Mouse (Mus musculus) embryonic facial prominence, embryonic 11.5 days (tissue): ENCODE measurements around the gene Ppfia2. TPM values are rescaled to one million over a fixed set of nuclear protein-coding genes. Genes with fewer than 3 reads are reported as not detected.

ENCODE experiments used
- ATAC-seq: fragments of 200-750 bp; cut with Nextera tagmentation; replicated peaks from 2 replicates; pipeline ENCODE4 v1.8.0; 2017; ENCODE audit warnings: low read depth; ENCODE audit not compliant: insufficient number of reproducible peaks, low FRiP score, low TSS enrichment
- DNase-seq: peaks from one replicate; pipeline ENCODE4 v3.0.0-alpha.2; 2015; ENCODE audit warnings: low spot score
- H3K27ac ChIP-seq: fragments of 300-500 bp; sonication (generic); replicated peaks from 2 replicates; pipeline ENCODE4 v1.5.1; 2014; ENCODE audit warnings: mild to moderate bottlenecking, low read depth, low read length, control low read depth
- H3K27me3 ChIP-seq: fragments of 300-500 bp; sonication (generic); 2 replicates; pipeline ENCODE4 v1.6.1; 2014; ENCODE audit warnings: mild to moderate bottlenecking, low read length, moderate library complexity, mixed read lengths; ENCODE audit not compliant: control insufficient read depth, insufficient read depth
- H3K36me3 ChIP-seq: fragments of 300-500 bp; sonication (generic); replicated peaks from 2 replicates; pipeline ENCODE4 v1.6.1; 2014; ENCODE audit warnings: low read depth, mild to moderate bottlenecking, low read length, moderate library complexity, mixed read lengths; ENCODE audit not compliant: control insufficient read depth, insufficient read depth
- H3K4me1 ChIP-seq: fragments of 300-500 bp; sonication (generic); 2 replicates; pipeline ENCODE4 v1.6.1; 2014; ENCODE audit warnings: low read length, mixed read lengths; ENCODE audit not compliant: control insufficient read depth, insufficient read depth
- H3K4me2 ChIP-seq: fragments of 300-500 bp; sonication (generic); 2 replicates; pipeline ENCODE4 v1.6.1; 2014; ENCODE audit warnings: low read depth, mild to moderate bottlenecking, control low read depth, low read length, moderate library complexity
- H3K4me3 ChIP-seq: fragments of 300-500 bp; sonication (generic); 2 replicates; pipeline ENCODE4 v1.5.1; 2014; ENCODE audit warnings: low read depth, low read length, control low read depth
- H3K9ac ChIP-seq: fragments of 300-500 bp; sonication (generic); replicated peaks from 2 replicates; pipeline ENCODE4 v1.6.1; 2014; ENCODE audit warnings: mild to moderate bottlenecking, control low read depth, low read length
- H3K9me3 ChIP-seq: fragments of 300-500 bp; sonication (generic); replicated peaks from 2 replicates; pipeline ENCODE4 v1.6.1; 2016; ENCODE audit warnings: mild to moderate bottlenecking, low read length, inconsistent platforms, mixed read lengths; ENCODE audit not compliant: control insufficient read depth
- WGBS: fragments of 180-500 bp; shearing (Covaris S2); extraction: QIAGEN DNeasy Blood & Tissue Kit; methylation state at CpG from one replicate; pipeline ENCODE4 v1.1.7; 2014; 5-methylcytosine and 5-hydroxymethylcytosine counted together
- polyA plus RNA-seq: library from polyadenylated mRNA; unstranded; fragments of >200 nt; fragmentation: Nextera tagmentation; extraction: Ambion mirVana; gene quantifications from 2 replicates; pipeline ENCODE4 v1.2.1, GENCODE M21; 2014

Gene Ppfia2
- polyA plus RNA-seq, 1 experiment from 2014 or later = 1.4 TPM

DNA sequence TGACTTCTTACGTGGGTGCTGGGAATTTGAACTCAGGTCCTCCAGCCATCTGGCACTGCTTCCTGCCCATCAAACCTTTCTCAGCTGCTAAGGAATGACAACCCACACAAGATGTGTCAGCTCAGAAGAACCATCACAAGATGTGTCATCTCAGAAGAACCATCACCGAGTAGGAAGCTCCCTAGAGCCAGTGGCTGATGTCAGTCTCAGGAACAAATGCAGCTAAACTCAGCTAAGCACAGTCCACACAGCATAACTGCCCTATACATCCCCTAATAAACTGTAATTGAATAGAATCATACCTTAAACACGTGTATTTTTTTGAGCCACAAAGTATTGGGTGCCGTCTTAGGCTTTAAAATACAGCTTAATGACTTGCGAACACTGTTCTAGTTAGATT, 117.7 kb downstream of the Ppfia2 start:
- ATAC-seq (no peak), DNase-seq (no peak)
- Histone ChIP-seq H3K36me3 (no peaks in the 10 kb centered on the region), H3K9me3 (no peaks in the 10 kb centered on the region), H3K4me3 (no peak overlapping the region), H3K9ac (no peak overlapping the region), H3K4me1 (no peaks in the 10 kb centered on the region), H3K4me2 (no peak overlapping the region), H3K27ac (no peak overlapping the region), H3K27me3 (no peaks in the 10 kb centered on the region)
- WGBS = 79% methylated on average over 5 of the region's 5 CpGs

DNA sequence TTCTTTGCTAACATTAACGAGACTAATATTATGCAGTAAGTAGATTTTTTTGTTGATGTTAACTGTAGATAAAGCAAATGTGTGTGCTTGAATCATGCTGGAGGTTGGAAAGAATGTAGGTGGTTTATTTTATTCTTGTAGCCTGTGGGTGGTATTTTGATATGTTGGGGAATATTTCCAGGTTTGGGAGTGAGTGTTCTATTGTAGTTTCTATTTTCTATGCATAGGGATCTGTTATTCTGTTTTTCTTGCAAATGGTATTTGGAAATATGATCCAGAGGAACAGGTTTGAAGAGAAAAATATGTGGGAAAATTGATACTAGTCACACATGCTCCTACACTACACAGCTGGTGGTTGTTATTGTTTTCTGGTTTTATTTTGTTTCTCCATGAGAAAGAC, 120.8 kb downstream of the Ppfia2 start:
- Histone ChIP-seq H3K4me2 (no peak overlapping the region), H3K4me1 (no peaks in the 10 kb centered on the region), H3K36me3 (no peaks in the 10 kb centered on the region), H3K27ac (no peak overlapping the region), H3K27me3 (no peaks in the 10 kb centered on the region), H3K9ac (no peak overlapping the region), H3K4me3 (no peak overlapping the region), H3K9me3 (no peaks in the 10 kb centered on the region)
- ATAC-seq (no peak), DNase-seq (no peak)
- WGBS = 95% methylated on average over 1 of the region's 1 CpGs

DNA sequence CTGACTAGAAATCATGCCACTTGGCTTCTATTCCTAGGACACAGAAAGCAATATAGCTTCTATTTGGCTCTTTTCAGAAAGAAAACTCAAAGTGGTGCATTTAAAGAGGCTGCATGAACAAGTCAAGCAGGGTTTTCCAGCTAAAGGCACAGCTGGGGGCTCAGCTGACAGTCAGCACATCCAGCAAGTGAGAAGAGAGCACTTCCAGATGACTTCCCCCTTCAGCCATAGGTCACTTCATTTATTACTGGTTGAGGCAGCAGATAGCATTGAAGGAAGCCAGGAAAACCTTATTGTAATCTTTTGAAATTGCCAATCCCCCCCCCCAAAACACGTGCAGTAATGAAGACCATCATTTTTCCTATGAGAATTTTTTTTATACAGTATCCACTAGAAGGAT, 126.8 kb downstream of the Ppfia2 start:
- DNase-seq (no peak), ATAC-seq (no peak)
- Histone ChIP-seq H3K9ac (no peak overlapping the region), H3K9me3 (no peaks in the 10 kb centered on the region), H3K27ac (no peak overlapping the region), H3K4me1 (no peaks in the 10 kb centered on the region), H3K36me3 (no peaks in the 10 kb centered on the region), H3K4me2 (no peak overlapping the region), H3K4me3 (no peak overlapping the region), H3K27me3 (no peaks in the 10 kb centered on the region)
- 63% methylated on average over 1 of the region's 1 CpGs for WGBS

DNA sequence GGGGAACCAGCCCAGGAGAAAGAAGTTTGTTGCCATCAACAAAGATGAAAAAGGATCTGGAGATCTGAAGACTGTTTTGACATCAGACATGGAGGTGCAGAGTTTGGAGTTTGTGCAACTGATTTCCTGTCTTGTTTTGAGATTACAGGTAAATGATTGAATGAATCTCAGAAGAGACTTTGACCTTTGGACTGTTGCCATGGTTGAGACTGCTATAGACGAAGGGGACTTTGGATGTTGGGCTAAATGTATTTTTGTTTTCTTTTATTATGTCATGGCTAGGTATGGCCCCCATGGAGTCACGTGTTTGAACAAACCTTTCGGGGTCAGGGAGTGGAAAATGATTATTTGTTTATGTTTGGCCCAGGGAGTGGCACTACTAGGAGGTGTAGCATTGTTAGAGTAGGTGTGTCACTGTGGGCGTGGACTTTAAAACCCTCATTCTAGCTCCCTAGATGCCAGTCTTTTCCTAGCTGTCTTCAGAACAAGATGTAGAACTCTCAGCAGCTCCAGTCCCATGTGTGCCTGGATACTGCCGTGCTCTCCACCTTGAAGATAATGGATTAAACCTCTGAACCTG, 133.3 kb downstream of the Ppfia2 start:
- 75% methylated on average over 5 of the region's 5 CpGs for WGBS
- H3K27ac ChIP-seq = no peak overlapping the region
- H3K9ac ChIP-seq = no peak overlapping the region
- no peaks in the 10 kb centered on the region for H3K4me1 ChIP-seq
- ATAC-seq = no peak
- H3K36me3 ChIP-seq = no peaks in the 10 kb centered on the region
- H3K9me3 ChIP-seq = no peaks in the 10 kb centered on the region
- H3K4me3 ChIP-seq = no peak overlapping the region
- H3K27me3 ChIP-seq = no peaks in the 10 kb centered on the region
- DNase-seq = no peak
- H3K4me2 ChIP-seq = no peak overlapping the region

DNA sequence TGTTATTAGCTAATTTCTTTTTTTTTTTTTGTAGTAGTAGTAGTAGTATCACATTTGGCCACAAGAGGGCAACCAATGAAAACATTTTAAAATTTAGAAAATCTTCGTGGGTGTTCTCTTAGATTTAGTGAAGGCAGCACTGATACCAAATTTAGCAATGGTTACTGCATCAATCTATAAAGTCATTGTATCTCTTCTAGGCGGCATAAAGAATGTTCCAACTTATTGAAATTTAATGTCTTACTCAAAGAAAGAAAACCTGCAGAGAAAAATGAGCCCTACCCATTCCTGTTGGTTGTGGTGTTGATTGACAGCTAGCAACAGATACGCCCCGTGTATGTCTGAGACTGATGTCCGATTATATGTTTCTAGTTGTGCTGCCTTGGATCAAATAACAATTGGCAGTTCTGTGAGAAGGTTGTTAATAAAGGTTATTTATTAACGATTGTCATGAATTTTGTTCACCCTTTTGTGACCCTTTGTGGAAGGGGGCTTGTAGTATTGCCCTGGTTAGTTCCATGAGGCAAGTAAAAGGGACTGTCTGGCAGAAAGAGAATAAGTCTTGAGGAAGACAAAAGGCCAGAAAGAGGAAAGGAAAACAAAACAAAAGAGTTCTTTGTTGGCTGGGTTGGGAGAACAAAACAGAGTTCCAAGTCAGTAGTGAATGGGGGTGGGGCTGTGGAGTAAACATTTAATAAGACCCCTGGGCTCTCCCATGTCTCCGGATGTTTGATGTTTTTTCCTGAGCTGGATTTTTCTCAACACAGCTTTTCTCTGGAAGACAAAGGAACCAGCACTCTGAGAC, 139.2 kb downstream of the Ppfia2 start:
- Histone ChIP-seq H3K9ac (no peak overlapping the region), H3K36me3 (no peaks in the 10 kb centered on the region), H3K9me3 (no peaks in the 10 kb centered on the region), H3K4me3 (no peak overlapping the region), H3K27me3 (no peaks in the 10 kb centered on the region), H3K27ac (no peak overlapping the region), H3K4me2 (no peak overlapping the region), H3K4me1 (no peaks in the 10 kb centered on the region)
- WGBS = 10% methylated on average over 7 of the region's 7 CpGs
- ATAC-seq (peak; percentile 73), DNase-seq (peak; percentile 57)

DNA sequence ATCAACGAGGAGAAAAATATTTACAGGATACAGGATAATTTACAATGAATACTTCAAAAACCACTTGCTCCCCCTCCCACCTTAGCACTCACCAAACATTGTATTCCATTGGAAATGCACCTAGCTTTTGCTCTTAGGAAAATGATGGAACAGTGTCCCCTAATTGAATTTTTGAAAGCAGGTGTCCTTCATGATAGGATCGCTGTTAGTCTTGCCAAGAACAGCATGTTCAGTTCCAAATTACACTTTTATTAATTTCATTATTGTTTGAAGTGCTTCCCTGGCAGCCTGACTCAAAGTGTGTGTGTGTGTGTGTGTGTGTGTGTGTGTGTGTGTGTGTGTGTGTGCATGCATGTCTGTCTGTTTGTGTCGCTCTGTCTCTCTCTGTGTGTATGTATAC, 140.1 kb downstream of the Ppfia2 start:
- 83% methylated on average over 3 of the region's 3 CpGs for WGBS
- no peaks in the 10 kb centered on the region for H3K27me3 ChIP-seq
- no peak overlapping the region for H3K4me2 ChIP-seq
- H3K27ac ChIP-seq = no peak overlapping the region
- DNase-seq (no peak), ATAC-seq (no peak)
- H3K9me3 ChIP-seq = no peaks in the 10 kb centered on the region
- H3K4me3 ChIP-seq = no peak overlapping the region
- H3K36me3 ChIP-seq = no peaks in the 10 kb centered on the region
- H3K4me1 ChIP-seq = no peaks in the 10 kb centered on the region
- no peak overlapping the region for H3K9ac ChIP-seq

DNA sequence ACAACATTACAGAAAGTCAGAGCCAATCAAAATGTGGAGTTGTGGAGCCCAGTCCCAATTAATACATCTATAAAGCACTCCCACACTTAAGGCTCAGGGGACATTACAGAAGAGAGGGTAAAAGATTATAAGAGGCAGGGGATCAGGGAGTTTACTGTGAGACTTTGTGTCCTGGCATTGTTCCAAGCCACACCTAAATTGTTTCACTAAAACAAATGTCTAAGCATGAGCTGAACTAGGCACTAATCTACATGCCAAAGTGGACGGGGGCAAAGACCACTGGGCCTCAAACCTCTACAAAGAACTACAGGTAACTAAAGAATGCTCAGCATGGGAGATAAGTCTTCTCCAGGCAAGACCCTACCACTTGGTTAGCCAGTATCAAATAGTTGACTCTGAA, 148.1 kb downstream of the Ppfia2 start:
- Histone ChIP-seq H3K27ac (no peak overlapping the region), H3K9ac (no peak overlapping the region), H3K36me3 (no peaks in the 10 kb centered on the region), H3K4me1 (no peaks in the 10 kb centered on the region), H3K4me3 (no peak overlapping the region), H3K4me2 (no peak overlapping the region), H3K9me3 (no peaks in the 10 kb centered on the region), H3K27me3 (no peaks in the 10 kb centered on the region)
- WGBS = 88% methylated on average over 1 of the region's 1 CpGs
- DNase-seq = no peak
- ATAC-seq = no peak

DNA sequence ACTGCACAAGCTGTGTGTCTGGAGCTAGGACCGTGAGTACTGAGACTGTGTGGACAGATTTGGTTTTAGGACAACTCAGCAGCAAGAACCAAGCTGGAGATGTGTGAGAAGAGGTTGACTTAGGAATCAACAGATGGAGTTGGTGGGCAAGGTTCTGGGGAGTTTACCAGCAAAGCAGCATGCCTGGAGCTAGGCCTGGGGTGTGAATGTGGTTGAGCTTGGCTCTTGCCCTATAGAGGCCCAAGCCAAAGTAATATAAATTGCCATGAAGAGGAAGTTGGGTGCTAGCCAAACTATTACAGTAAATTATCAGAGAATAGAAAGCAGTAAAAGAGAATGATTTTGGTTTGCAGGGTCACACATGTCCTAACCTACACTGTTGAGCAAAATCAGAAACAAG, 150.8 kb downstream of the Ppfia2 start:
- Histone ChIP-seq H3K4me2 (no peak overlapping the region), H3K4me1 (no peaks in the 10 kb centered on the region), H3K9me3 (no peaks in the 10 kb centered on the region), H3K36me3 (no peaks in the 10 kb centered on the region), H3K9ac (no peak overlapping the region), H3K4me3 (no peak overlapping the region), H3K27ac (no peak overlapping the region), H3K27me3 (no peaks in the 10 kb centered on the region)
- 84% methylated on average over 1 of the region's 1 CpGs for WGBS
- no peak for ATAC-seq
- DNase-seq = no peak
